In the genomic region with DNA sequence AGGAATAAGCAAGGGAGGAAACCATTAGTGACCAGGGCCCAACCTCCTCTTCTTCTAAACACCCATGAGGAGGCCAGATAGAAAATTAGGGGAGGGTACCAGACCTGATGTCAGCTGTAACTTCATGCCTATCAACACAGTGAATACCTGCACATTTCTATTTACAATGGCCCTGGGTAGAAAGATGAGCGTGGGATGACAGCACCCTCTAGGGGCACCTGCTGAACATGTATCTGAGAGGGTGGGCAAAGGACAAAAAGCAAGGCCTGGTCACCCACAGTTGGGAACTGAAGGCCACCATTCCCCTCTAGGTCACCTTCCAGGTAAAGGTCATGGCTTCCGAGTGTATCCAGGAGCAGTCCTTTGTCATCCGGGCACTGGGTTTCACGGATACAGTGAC, we compare ENCODE assay signal across 15 mouse cellular contexts. TPM values are rescaled to one million over a fixed set of nuclear protein-coding genes. Genes with fewer than 3 reads are reported as not detected.
DNase-seq lines count a peak whose midpoint lies in the region; ATAC-seq and TF ChIP-seq lines count a peak whose summit lies in the region.
"Had no signal": no experiment of that assay in that cellular context is flagged by ENCODE, and none has a peak within 500 bp of the region (broad histone marks: within the 10 kb centered on the region; RNA-seq: fewer than 3 reads in every experiment).

No protein-coding gene starts in this region.

- WGBS in heart, postnatal 0 days = 78% methylated on average over 4 of the region's 4 CpGs
- 83% methylated on average over 4 of the region's 4 CpGs for WGBS in heart, embryonic 12.5 days
- WGBS in lung, embryonic 14.5 days = 86% methylated on average over 4 of the region's 4 CpGs
- WGBS in stomach, postnatal 0 days = 72% methylated on average over 4 of the region's 4 CpGs
- 92% methylated on average over 4 of the region's 4 CpGs for WGBS in midbrain, embryonic 13.5 days

- no peaks in the 10 kb centered on the region for H3K4me1 ChIP-seq in heart, postnatal 0 days (ENCODE audit: control insufficient read depth, insufficient read depth)
- peaks cover 8% of the 10 kb centered on the region for H3K4me1 ChIP-seq in heart, embryonic 12.5 days (replicated peaks)
- H3K4me1 ChIP-seq in lung, embryonic 14.5 days (ENCODE audit: insufficient read depth) = no peaks in the 10 kb centered on the region
- H3K4me1 ChIP-seq in stomach, postnatal 0 days (replicated peaks; ENCODE audit: control insufficient read depth, insufficient read depth) = no peaks in the 10 kb centered on the region
- H3K4me1 ChIP-seq in midbrain, embryonic 13.5 days (replicated peaks) = no peaks in the 10 kb centered on the region
- H3K4me1 ChIP-seq: embryonic facial prominence, embryonic 15.5 days had no signal

- H3K27ac ChIP-seq in heart, postnatal 0 days (ENCODE audit: low read depth) = no peak overlapping the region
- no peak overlapping the region for H3K27ac ChIP-seq in heart, embryonic 12.5 days (ENCODE audit: poor library complexity, severe bottlenecking)
- H3K27ac ChIP-seq in lung, embryonic 14.5 days (ENCODE audit: low read depth) = no peak overlapping the region
- no peak overlapping the region for H3K27ac ChIP-seq in stomach, postnatal 0 days (replicated peaks)
- no peak overlapping the region for H3K27ac ChIP-seq in midbrain, embryonic 13.5 days
- H3K27ac ChIP-seq: embryonic facial prominence, embryonic 15.5 days; heart, embryonic 10.5 days; macrophage had no signal

- no peak overlapping the region for H3K4me3 ChIP-seq in heart, postnatal 0 days (ENCODE audit: low read depth, low read length)
- no peak overlapping the region for H3K4me3 ChIP-seq in heart, embryonic 12.5 days
- H3K4me3 ChIP-seq in lung, embryonic 14.5 days (ENCODE audit: low read depth, low read length) = no peak overlapping the region
- H3K4me3 ChIP-seq in stomach, postnatal 0 days (ENCODE audit: low read depth, low read length) = no peak overlapping the region
- no peak overlapping the region for H3K4me3 ChIP-seq in midbrain, embryonic 13.5 days (replicated peaks)
- H3K4me3 ChIP-seq: embryonic facial prominence, embryonic 15.5 days; heart, embryonic 10.5 days had no signal

- no peaks in the 10 kb centered on the region for H3K9me3 ChIP-seq in heart, postnatal 0 days (replicated peaks; ENCODE audit: control insufficient read depth, low read length)
- H3K9me3 ChIP-seq in heart, embryonic 12.5 days (replicated peaks) = no peaks in the 10 kb centered on the region
- H3K9me3 ChIP-seq in lung, embryonic 14.5 days (ENCODE audit: low read depth, low read length) = no peaks in the 10 kb centered on the region
- no peaks in the 10 kb centered on the region for H3K9me3 ChIP-seq in stomach, postnatal 0 days (ENCODE audit: control insufficient read depth, low read length)
- no peaks in the 10 kb centered on the region for H3K9me3 ChIP-seq in midbrain, embryonic 13.5 days
- H3K9me3 ChIP-seq: embryonic facial prominence, embryonic 15.5 days; heart, embryonic 10.5 days had no signal

- no peak for DNase-seq in heart, postnatal 0 days (ENCODE audit: low spot score)
- DNase-seq in lung, embryonic 14.5 days = no peak
- no peak for DNase-seq in lung, postnatal 36 days
- peak; percentile 71 for DNase-seq in NIH3T3 (ENCODE audit: low read depth)
- no peak for DNase-seq in stomach, postnatal 0 days (ENCODE audit: low spot score)
- DNase-seq in heart, adult 8-10 months (ENCODE audit: low spot score) = no peak
- DNase-seq: adrenal gland, adult 8-10 months; cerebellum, adult 9-10 months had no signal

- no peaks in the 10 kb centered on the region for H3K27me3 ChIP-seq in heart, postnatal 0 days (ENCODE audit: control insufficient read depth, insufficient read depth, low read length)
- H3K27me3 ChIP-seq in heart, embryonic 12.5 days (replicated peaks) = peaks cover 6% of the 10 kb centered on the region
- H3K27me3 ChIP-seq in lung, embryonic 14.5 days (ENCODE audit: insufficient read depth, low read length) = no peaks in the 10 kb centered on the region
- no peaks in the 10 kb centered on the region for H3K27me3 ChIP-seq in stomach, postnatal 0 days (ENCODE audit: control insufficient read depth, insufficient read depth, low read length)
- no peaks in the 10 kb centered on the region for H3K27me3 ChIP-seq in midbrain, embryonic 13.5 days
- H3K27me3 ChIP-seq: embryonic facial prominence, embryonic 15.5 days had no signal

- ATAC-seq in heart, postnatal 0 days (ENCODE audit: insufficient read depth, low read depth) = no peak
- ATAC-seq in heart, embryonic 12.5 days (ENCODE audit: insufficient number of reproducible peaks, low FRiP score) = no peak
- ATAC-seq in lung, embryonic 14.5 days (ENCODE audit: insufficient read depth) = no peak
- no peak for ATAC-seq in stomach, postnatal 0 days (ENCODE audit: low FRiP score, low TSS enrichment)
- no peak for ATAC-seq in midbrain, embryonic 13.5 days
- ATAC-seq: hindbrain, embryonic 16.5 days had no signal

- TF ChIP-seq EP300 in heart, postnatal 0 days (IDR thresholded peaks at IDR 0.05; ENCODE audit: low read depth) = no peak
- no peak for TF ChIP-seq EP300 in stomach, postnatal 0 days (optimal IDR thresholded peaks at IDR 0.05)

- no peak overlapping the region for H3K4me2 ChIP-seq in heart, postnatal 0 days (ENCODE audit: low read depth, low read length)
- no peak overlapping the region for H3K4me2 ChIP-seq in heart, embryonic 12.5 days
- no peak overlapping the region for H3K4me2 ChIP-seq in lung, embryonic 14.5 days
- H3K4me2 ChIP-seq in stomach, postnatal 0 days (replicated peaks; ENCODE audit: low read depth) = no peak overlapping the region
- no peak overlapping the region for H3K4me2 ChIP-seq in midbrain, embryonic 13.5 days (replicated peaks)
- H3K4me2 ChIP-seq: embryonic facial prominence, embryonic 15.5 days had no signal

- H3K9ac ChIP-seq in heart, postnatal 0 days (replicated peaks; ENCODE audit: low read depth, low read length) = no peak overlapping the region
- no peak overlapping the region for H3K9ac ChIP-seq in heart, embryonic 12.5 days
- H3K9ac ChIP-seq in lung, embryonic 14.5 days = no peak overlapping the region
- no peak overlapping the region for H3K9ac ChIP-seq in stomach, postnatal 0 days (ENCODE audit: low read length)
- H3K9ac ChIP-seq in midbrain, embryonic 13.5 days (replicated peaks) = no peak overlapping the region
- H3K9ac ChIP-seq: embryonic facial prominence, embryonic 15.5 days had no signal

- peak; percentile 38 for TF ChIP-seq CTCF in heart, postnatal 0 days (IDR thresholded peaks at IDR 0.05; ENCODE audit: low read depth)
- peak; percentile 26; the same call in 1 of the 2 replicates for TF ChIP-seq CTCF in lung, embryonic 14.5 days (IDR thresholded peaks at IDR 0.05; ENCODE audit: low read depth)
- TF ChIP-seq CTCF in stomach, postnatal 0 days (IDR thresholded peaks at IDR 0.05; ENCODE audit: low read depth) = peak; percentile 63

- H3K36me3 ChIP-seq in heart, postnatal 0 days (replicated peaks; ENCODE audit: control insufficient read depth, insufficient read depth, low read length) = no peaks in the 10 kb centered on the region
- no peaks in the 10 kb centered on the region for H3K36me3 ChIP-seq in heart, embryonic 12.5 days
- H3K36me3 ChIP-seq in lung, embryonic 14.5 days (ENCODE audit: insufficient read depth) = no peaks in the 10 kb centered on the region
- H3K36me3 ChIP-seq in stomach, postnatal 0 days (ENCODE audit: control insufficient read depth, insufficient read depth, low read length) = no peaks in the 10 kb centered on the region
- no peaks in the 10 kb centered on the region for H3K36me3 ChIP-seq in midbrain, embryonic 13.5 days
- H3K36me3 ChIP-seq: embryonic facial prominence, embryonic 15.5 days; heart, embryonic 10.5 days had no signal

RNA-seq across cellular contexts. Expression of a gene that starts 23.9 kb away (rescaled TPM):
- 117 and 163 TPM in 2 replicates for total RNA-seq in heart, postnatal 0 days (2014; rRNA removed; ENCODE audit: low replicate concordance)
- polyA plus RNA-seq in heart, postnatal 0 days (2015; fragmentation: Nextera tagmentation; extraction: Ambion mirVana) = 117 and 119 TPM in 2 replicates
- 103 and 104 TPM in 2 replicates for polyA plus RNA-seq in heart, embryonic 12.5 days (2016; fragmentation: Nextera tagmentation; extraction: Ambion mirVana)
- polyA plus RNA-seq in lung, embryonic 14.5 days (2014; fragmentation: Nextera tagmentation; extraction: Ambion mirVana) = 109 and 112 TPM in 2 replicates
- polyA plus RNA-seq in stomach, postnatal 0 days (2015; fragmentation: Nextera tagmentation; extraction: Ambion mirVana) = 278 and 317 TPM in 2 replicates
- polyA plus RNA-seq in midbrain, embryonic 13.5 days (2015; fragmentation: Nextera tagmentation; extraction: Ambion mirVana) = 57.5 and 59.0 TPM in 2 replicates
- total RNA-seq in heart, adult 8-10 months (2022) = 100 to 1,000 TPM; 132 to 142 (median 134) TPM

RNA-seq across cellular contexts. Expression of a gene that starts 27.6 kb away (rescaled TPM):
- 0.69 and 12.2 TPM in 2 replicates for total RNA-seq in heart, postnatal 0 days (2014; rRNA removed; ENCODE audit: low replicate concordance)
- polyA plus RNA-seq in heart, postnatal 0 days (2015; fragmentation: Nextera tagmentation; extraction: Ambion mirVana) = 1.4 and 1.5 TPM in 2 replicates
- 1.5 and 2.5 TPM in 2 replicates for polyA plus RNA-seq in heart, embryonic 12.5 days (2016; fragmentation: Nextera tagmentation; extraction: Ambion mirVana)
- polyA plus RNA-seq in lung, embryonic 14.5 days (2014; fragmentation: Nextera tagmentation; extraction: Ambion mirVana) = 2.0 and 3.0 TPM in 2 replicates
- 1.3 TPM in 2 replicates for polyA plus RNA-seq in stomach, postnatal 0 days (2015; fragmentation: Nextera tagmentation; extraction: Ambion mirVana)
- 0.61 and 0.87 TPM in 2 replicates for polyA plus RNA-seq in midbrain, embryonic 13.5 days (2015; fragmentation: Nextera tagmentation; extraction: Ambion mirVana)
- total RNA-seq in heart, adult 8-10 months (2022) = 10 to 100 TPM in 1 of 4 experiments, 1 to 10 TPM in 3; 3.3 to 25.5 (median 3.7) TPM

RNA-seq across cellular contexts. Expression of a gene that starts 42.1 kb away (rescaled TPM):
- total RNA-seq in heart, postnatal 0 days (2014; rRNA removed; ENCODE audit: low replicate concordance) = 18.1 and 32.1 TPM in 2 replicates
- 16.1 and 16.2 TPM in 2 replicates for polyA plus RNA-seq in heart, postnatal 0 days (2015; fragmentation: Nextera tagmentation; extraction: Ambion mirVana)
- 31.0 and 32.1 TPM in 2 replicates for polyA plus RNA-seq in heart, embryonic 12.5 days (2016; fragmentation: Nextera tagmentation; extraction: Ambion mirVana)
- polyA plus RNA-seq in lung, embryonic 14.5 days (2014; fragmentation: Nextera tagmentation; extraction: Ambion mirVana) = 38.4 and 43.8 TPM in 2 replicates
- 25.2 and 28.8 TPM in 2 replicates for polyA plus RNA-seq in stomach, postnatal 0 days (2015; fragmentation: Nextera tagmentation; extraction: Ambion mirVana)
- polyA plus RNA-seq in midbrain, embryonic 13.5 days (2015; fragmentation: Nextera tagmentation; extraction: Ambion mirVana) = 38.5 and 41.6 TPM in 2 replicates
- 10 to 100 TPM in 1 of 4 experiments, 1 to 10 TPM in 3; 8.0 to 12.4 (median 9.1) TPM for total RNA-seq in heart, adult 8-10 months (2022)

RNA-seq across cellular contexts. Expression of a gene that starts 48.3 kb away (rescaled TPM):
- total RNA-seq in heart, postnatal 0 days (2014; rRNA removed; ENCODE audit: low replicate concordance) = 112 and 128 TPM in 2 replicates
- polyA plus RNA-seq in heart, postnatal 0 days (2015; fragmentation: Nextera tagmentation; extraction: Ambion mirVana) = 121 and 128 TPM in 2 replicates
- 177 and 184 TPM in 2 replicates for polyA plus RNA-seq in heart, embryonic 12.5 days (2016; fragmentation: Nextera tagmentation; extraction: Ambion mirVana)
- polyA plus RNA-seq in lung, embryonic 14.5 days (2014; fragmentation: Nextera tagmentation; extraction: Ambion mirVana) = 329 and 337 TPM in 2 replicates
- 232 and 239 TPM in 2 replicates for polyA plus RNA-seq in stomach, postnatal 0 days (2015; fragmentation: Nextera tagmentation; extraction: Ambion mirVana)
- 302 and 320 TPM in 2 replicates for polyA plus RNA-seq in midbrain, embryonic 13.5 days (2015; fragmentation: Nextera tagmentation; extraction: Ambion mirVana)
- 10 to 100 TPM; 59.3 to 76.7 (median 67.5) TPM for total RNA-seq in heart, adult 8-10 months (2022)

RNA-seq across cellular contexts. Expression of a gene that starts 48.4 kb away (rescaled TPM):
- total RNA-seq in heart, postnatal 0 days (2014; rRNA removed; ENCODE audit: low replicate concordance) = not detected in 2 replicates
- polyA plus RNA-seq in heart, postnatal 0 days (2015; fragmentation: Nextera tagmentation; extraction: Ambion mirVana) = 6.8 and 13.7 TPM in 2 replicates
- 14.5 TPM in 1 of 2 replicates, not detected in the other for polyA plus RNA-seq in heart, embryonic 12.5 days (2016; fragmentation: Nextera tagmentation; extraction: Ambion mirVana)
- polyA plus RNA-seq in lung, embryonic 14.5 days (2014; fragmentation: Nextera tagmentation; extraction: Ambion mirVana) = 3.0 and 3.5 TPM in 2 replicates
- 12.6 and 17.3 TPM in 2 replicates for polyA plus RNA-seq in stomach, postnatal 0 days (2015; fragmentation: Nextera tagmentation; extraction: Ambion mirVana)
- polyA plus RNA-seq in midbrain, embryonic 13.5 days (2015; fragmentation: Nextera tagmentation; extraction: Ambion mirVana) = 2.5 TPM in 1 of 2 replicates, not detected in the other
- total RNA-seq in heart, adult 8-10 months (2022) = 10 to 100 TPM in 3 of 4 experiments, 1 to 10 TPM in 1; 8.3 to 15.8 (median 13.9) TPM
- polyA plus RNA-seq: hindbrain, embryonic 16.5 days; limb, embryonic 11.5 days had no signal
